Mouse (Mus musculus): ENCODE measurements around the gene Ccdc167. TPM values are rescaled to one million over a fixed set of nuclear protein-coding genes. Genes with fewer than 3 reads are reported as not detected.
A peak's percentile ranks its signal among the peaks of the same experiment; 100 is the strongest.

The Ccdc167 gene
- polyA plus RNA-seq, 1 experiment from 2014 or later: 6.6 TPM

DNA sequence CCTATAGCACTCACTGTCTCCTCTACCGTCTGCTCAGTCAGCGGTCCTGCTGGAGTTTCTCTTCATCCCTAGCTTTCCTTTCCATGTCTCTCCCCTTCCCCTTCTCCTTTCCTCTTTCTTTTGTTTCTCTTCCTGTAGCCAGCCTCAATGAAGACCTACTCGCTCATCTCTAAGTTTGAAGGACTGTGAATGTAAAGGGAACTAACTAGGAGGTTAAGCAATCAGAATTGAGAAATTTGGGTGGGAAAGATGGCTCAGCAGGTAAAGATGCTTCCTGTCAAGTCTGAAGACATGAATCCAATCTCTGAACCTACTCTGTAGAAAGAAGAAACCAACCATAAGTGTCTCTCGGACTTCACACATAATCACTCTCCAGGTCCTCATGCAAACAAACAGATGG lies 43.5 kb downstream of the Ccdc167 start:
- Histone ChIP-seq H3K4me3 (ENCODE audit: low read depth, low read length) (no peak overlapping the region), H3K27me3 (replicated peaks; ENCODE audit: control insufficient read depth, insufficient read depth, low read length) (no peaks in the 10 kb centered on the region), H3K4me1 (replicated peaks; ENCODE audit: control insufficient read depth, insufficient read depth, low read length) (no peaks in the 10 kb centered on the region), H3K4me2 (replicated peaks; ENCODE audit: low read depth) (no peak overlapping the region), H3K9ac (ENCODE audit: low read depth, low read length) (no peak overlapping the region), H3K36me3 (ENCODE audit: control insufficient read depth, insufficient read depth) (peaks cover 64% of the 10 kb centered on the region), H3K27ac (ENCODE audit: low read depth, low read length) (no peak overlapping the region), H3K9me3 (ENCODE audit: control insufficient read depth) (no peaks in the 10 kb centered on the region)
- WGBS: 86% methylated on average over 4 of the region's 4 CpGs
- no peak for TF ChIP-seq CTCF (IDR thresholded peaks at IDR 0.05; ENCODE audit: low read depth)
- no peak for ATAC-seq

- no peak for TF ChIP-seq CTCF (IDR thresholded peaks at IDR 0.05; ENCODE audit: low read depth)
- H3K36me3 ChIP-seq (ENCODE audit: control insufficient read depth, insufficient read depth): peaks cover 71% of the 10 kb centered on the region
- no peak overlapping the region for H3K27ac ChIP-seq (ENCODE audit: low read depth, low read length)
- no peak overlapping the region for H3K4me3 ChIP-seq (ENCODE audit: low read depth, low read length)
- no peaks in the 10 kb centered on the region for H3K27me3 ChIP-seq (replicated peaks; ENCODE audit: control insufficient read depth, insufficient read depth, low read length)
- H3K9ac ChIP-seq (ENCODE audit: low read depth, low read length): no peak overlapping the region
- H3K4me1 ChIP-seq (replicated peaks; ENCODE audit: control insufficient read depth, insufficient read depth, low read length): no peaks in the 10 kb centered on the region
- H3K9me3 ChIP-seq (ENCODE audit: control insufficient read depth): no peaks in the 10 kb centered on the region
- ATAC-seq: no peak
- 76% methylated on average over 2 of the region's 2 CpGs for WGBS
- H3K4me2 ChIP-seq (replicated peaks; ENCODE audit: low read depth): no peak overlapping the region
Observed at GRCm38 (mm10) chr17:29671021-29671420, 45.8 kb downstream of the Ccdc167 start.

GRCm38 (mm10) chr17:29669936-29670335 lies 46.9 kb downstream of the Ccdc167 start:
- no peak for TF ChIP-seq CTCF (IDR thresholded peaks at IDR 0.05; ENCODE audit: low read depth)
- H3K36me3 ChIP-seq (ENCODE audit: control insufficient read depth, insufficient read depth): peaks cover 63% of the 10 kb centered on the region

GRCm38 (mm10) chr17:29669030-29669429 lies 47.8 kb downstream of the Ccdc167 start:
- H3K9me3 ChIP-seq (ENCODE audit: control insufficient read depth): no peaks in the 10 kb centered on the region
- no peaks in the 10 kb centered on the region for H3K27me3 ChIP-seq (replicated peaks; ENCODE audit: control insufficient read depth, insufficient read depth, low read length)
- peaks cover 58% of the 10 kb centered on the region for H3K36me3 ChIP-seq (ENCODE audit: control insufficient read depth, insufficient read depth)
- WGBS: 89% methylated on average over 4 of the region's 4 CpGs
- no peaks in the 10 kb centered on the region for H3K4me1 ChIP-seq (replicated peaks; ENCODE audit: control insufficient read depth, insufficient read depth, low read length)
- H3K9ac ChIP-seq (ENCODE audit: low read depth, low read length): no peak overlapping the region
- H3K4me2 ChIP-seq (replicated peaks; ENCODE audit: low read depth): no peak overlapping the region
- no peak for ATAC-seq
- H3K4me3 ChIP-seq (ENCODE audit: low read depth, low read length): no peak overlapping the region
- TF ChIP-seq CTCF (IDR thresholded peaks at IDR 0.05; ENCODE audit: low read depth): no peak
- no peak overlapping the region for H3K27ac ChIP-seq (ENCODE audit: low read depth, low read length)

More at GRCm38 (mm10) chr17:29669936-29670335, 46.9 kb downstream of the Ccdc167 start:
- H3K9me3 ChIP-seq (ENCODE audit: control insufficient read depth): no peaks in the 10 kb centered on the region
- no peak overlapping the region for H3K4me3 ChIP-seq (ENCODE audit: low read depth, low read length)
- no peaks in the 10 kb centered on the region for H3K4me1 ChIP-seq (replicated peaks; ENCODE audit: control insufficient read depth, insufficient read depth, low read length)
- H3K27ac ChIP-seq (ENCODE audit: low read depth, low read length): peak overlapping the region; percentile 28; the same call in 1 of the 2 replicates
- H3K9ac ChIP-seq (ENCODE audit: low read depth, low read length): no peak overlapping the region
- H3K4me2 ChIP-seq (replicated peaks; ENCODE audit: low read depth): no peak overlapping the region
- no peaks in the 10 kb centered on the region for H3K27me3 ChIP-seq (replicated peaks; ENCODE audit: control insufficient read depth, insufficient read depth, low read length)
- ATAC-seq: peak; percentile 91

- Histone ChIP-seq H3K9me3 (ENCODE audit: control insufficient read depth) (no peaks in the 10 kb centered on the region), H3K9ac (ENCODE audit: low read depth, low read length) (no peak overlapping the region), H3K4me3 (ENCODE audit: low read depth, low read length) (no peak overlapping the region), H3K4me2 (replicated peaks; ENCODE audit: low read depth) (no peak overlapping the region), H3K4me1 (replicated peaks; ENCODE audit: control insufficient read depth, insufficient read depth, low read length) (no peaks in the 10 kb centered on the region), H3K27me3 (replicated peaks; ENCODE audit: control insufficient read depth, insufficient read depth, low read length) (no peaks in the 10 kb centered on the region), H3K27ac (ENCODE audit: low read depth, low read length) (no peak overlapping the region), H3K36me3 (ENCODE audit: control insufficient read depth, insufficient read depth) (peaks cover 56% of the 10 kb centered on the region)
- ATAC-seq: no peak
- WGBS: 73% methylated on average over 10 of the region's 10 CpGs
- no peak for TF ChIP-seq CTCF (IDR thresholded peaks at IDR 0.05; ENCODE audit: low read depth)
Observed at GRCm38 (mm10) chr17:29668051-29668986, 48.5 kb downstream of the Ccdc167 start.

DNA sequence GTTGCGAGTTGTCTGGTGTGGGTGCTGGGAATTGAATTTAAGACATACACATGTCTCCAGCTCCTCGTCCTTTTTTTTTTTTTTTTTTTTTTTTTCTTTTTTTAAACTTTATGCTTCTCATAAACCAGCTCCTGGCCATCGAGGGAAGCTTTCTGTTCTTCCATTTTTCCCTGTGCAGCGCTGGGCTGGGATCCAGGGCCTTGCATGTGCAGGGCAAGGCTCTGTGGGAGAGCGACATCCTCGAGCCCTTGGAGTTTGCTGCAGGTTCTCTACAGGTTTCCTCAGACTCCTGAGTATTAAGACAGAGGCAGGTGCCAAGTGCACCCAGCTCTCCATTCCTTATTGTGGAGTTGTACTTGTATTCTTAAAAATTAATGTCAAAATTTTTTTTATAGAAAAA lies 54.7 kb downstream of the Ccdc167 start:
- no peak overlapping the region for H3K9ac ChIP-seq (ENCODE audit: low read depth, low read length)
- ATAC-seq: no peak
- TF ChIP-seq CTCF (IDR thresholded peaks at IDR 0.05; ENCODE audit: low read depth): no peak

More for the DNA sequence above, 54.7 kb downstream of the Ccdc167 start:
- Histone ChIP-seq H3K4me3 (ENCODE audit: low read depth, low read length) (no peak overlapping the region), H3K4me2 (replicated peaks; ENCODE audit: low read depth) (no peak overlapping the region), H3K27me3 (replicated peaks; ENCODE audit: control insufficient read depth, insufficient read depth, low read length) (no peaks in the 10 kb centered on the region), H3K36me3 (ENCODE audit: control insufficient read depth, insufficient read depth) (peaks cover 28% of the 10 kb centered on the region), H3K9me3 (ENCODE audit: control insufficient read depth) (no peaks in the 10 kb centered on the region), H3K4me1 (replicated peaks; ENCODE audit: control insufficient read depth, insufficient read depth, low read length) (no peaks in the 10 kb centered on the region), H3K27ac (ENCODE audit: low read depth, low read length) (no peak overlapping the region)
- 84% methylated on average over 6 of the region's 6 CpGs for whole genome bisulfite sequencing
